Mouse (Mus musculus): ENCODE measurements around the gene Naaladl1. TPM values are rescaled to one million over a fixed set of nuclear protein-coding genes. Genes with fewer than 3 reads are reported as not detected.
A peak's percentile ranks its signal among the peaks of the same experiment; 100 is the strongest.

Gene Naaladl1
- total and polyA plus RNA-seq, 2 experiments from 2014 or later = 0.41 to 1.0 TPM

DNA sequence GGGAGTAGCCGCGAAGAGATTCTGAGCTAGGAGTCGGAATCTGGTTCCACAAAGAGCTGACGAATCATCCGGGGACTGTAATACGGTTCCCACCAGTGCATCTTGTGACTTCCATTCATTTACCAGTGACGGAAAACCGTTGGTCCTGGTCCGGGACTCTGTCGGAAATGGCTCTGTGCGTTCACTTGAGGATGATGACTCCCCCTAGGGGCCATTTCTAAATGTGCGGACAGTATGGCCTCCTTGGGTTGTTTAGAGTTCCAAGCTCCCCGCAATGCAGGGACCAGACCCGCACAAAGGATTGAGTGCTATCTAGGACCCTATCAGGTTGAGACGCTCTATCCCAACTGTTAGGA lies 35.8 kb downstream of the Naaladl1 start, which contains the start of gene Arl2:
Gene Arl2 (minus strand): TSS at position 155 of the 356 bp plus-strand sequence.
- Histone ChIP-seq H3K4me2 (ENCODE audit: low read depth, low read length, poor library complexity, severe bottlenecking) (peak within 1 kb of the TSS; percentile 55), H3K4me1 (ENCODE audit: insufficient read depth, low read length) (peaks cover 10% of the 10 kb centered on the region), H3K27me3 (ENCODE audit: insufficient read depth, low read length) (no peaks in the 10 kb centered on the region), H3K9ac (replicated peaks; ENCODE audit: low read length, poor library complexity, severe bottlenecking) (peak within 1 kb of the TSS; percentile 75), H3K36me3 (ENCODE audit: insufficient read depth, low read length) (peaks cover 9% of the 10 kb centered on the region), H3K4me3 (ENCODE audit: low read depth, low read length) (peak within 1 kb of the TSS; percentile 54), H3K9me3 (ENCODE audit: low read length) (no peaks in the 10 kb centered on the region), H3K27ac (ENCODE audit: low read depth, low read length) (peak within 1 kb of the TSS; percentile 96)
- peak; percentile 70 for TF ChIP-seq CTCF (IDR thresholded peaks at IDR 0.05)
- under 1% methylated on average over 15 of the region's 15 CpGs for WGBS
- ATAC-seq (ENCODE audit: low FRiP score) (peak; percentile 85), DNase-seq (ENCODE audit: low spot score) (peak; percentile 96)

DNA sequence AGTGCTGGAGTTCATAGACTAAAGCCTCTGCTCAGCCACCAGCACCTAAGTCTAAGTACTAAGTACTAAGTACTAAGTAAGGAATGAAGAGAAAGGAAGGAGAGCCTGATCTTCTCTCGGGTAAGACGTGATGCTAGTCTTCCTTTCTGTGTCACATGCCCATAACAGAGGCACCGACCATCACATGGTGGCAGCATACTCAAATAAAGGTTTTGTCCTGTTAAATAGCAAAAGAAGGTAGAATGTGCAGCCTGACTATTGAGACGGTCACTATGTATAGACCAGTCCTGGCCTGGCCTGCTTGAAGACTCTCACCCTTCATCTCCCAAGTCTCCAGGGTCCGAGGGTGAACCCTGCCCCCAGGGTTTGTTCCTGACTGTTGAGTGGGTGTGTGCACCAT lies 39.3 kb downstream of the Naaladl1 start:
- Histone ChIP-seq H3K36me3 (ENCODE audit: insufficient read depth, low read length) (no peaks in the 10 kb centered on the region), H3K9me3 (ENCODE audit: low read length) (no peaks in the 10 kb centered on the region), H3K9ac (replicated peaks; ENCODE audit: low read length, poor library complexity, severe bottlenecking) (no peak overlapping the region), H3K4me3 (ENCODE audit: low read depth, low read length) (no peak overlapping the region), H3K27me3 (ENCODE audit: insufficient read depth, low read length) (no peaks in the 10 kb centered on the region), H3K4me2 (ENCODE audit: low read depth, low read length, poor library complexity, severe bottlenecking) (no peak overlapping the region), H3K4me1 (ENCODE audit: insufficient read depth, low read length) (peaks cover 4% of the 10 kb centered on the region), H3K27ac (ENCODE audit: low read depth, low read length) (no peak overlapping the region)
- 77% methylated on average over 5 of the region's 5 CpGs for WGBS
- ATAC-seq (ENCODE audit: low FRiP score) = no peak
- no peak; the same call in 1 of the 2 replicates for TF ChIP-seq CTCF (IDR thresholded peaks at IDR 0.05)
- no peak for DNase-seq (ENCODE audit: low spot score)

DNA sequence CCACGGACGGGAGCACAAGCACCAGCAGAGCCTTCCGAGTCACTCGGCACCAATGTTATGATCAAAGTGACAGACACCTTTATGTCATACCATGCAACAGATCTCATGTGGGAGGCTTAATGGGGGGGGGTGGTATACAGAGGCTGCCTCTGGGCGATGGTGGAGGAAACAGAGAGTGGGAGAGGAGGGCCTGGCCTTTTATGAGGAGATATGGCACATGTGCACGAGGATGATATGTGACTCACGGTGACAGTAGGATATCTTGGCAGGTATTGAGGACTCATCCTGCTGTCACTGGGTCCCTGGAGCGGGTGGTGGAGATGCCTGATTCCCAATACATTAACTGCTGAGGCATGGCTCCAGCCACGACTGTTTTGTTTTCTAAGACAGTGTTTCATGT lies 49.6 kb downstream of the Naaladl1 start:
- 85% methylated on average over 9 of the region's 9 CpGs for WGBS
- Histone ChIP-seq H3K36me3 (ENCODE audit: insufficient read depth, low read length) (no peaks in the 10 kb centered on the region), H3K4me3 (ENCODE audit: low read depth, low read length) (no peak overlapping the region), H3K4me1 (ENCODE audit: insufficient read depth, low read length) (no peaks in the 10 kb centered on the region), H3K27ac (ENCODE audit: low read depth, low read length) (no peak overlapping the region), H3K9ac (replicated peaks; ENCODE audit: low read length, poor library complexity, severe bottlenecking) (no peak overlapping the region), H3K9me3 (ENCODE audit: low read length) (no peaks in the 10 kb centered on the region), H3K4me2 (ENCODE audit: low read depth, low read length, poor library complexity, severe bottlenecking) (no peak overlapping the region), H3K27me3 (ENCODE audit: insufficient read depth, low read length) (no peaks in the 10 kb centered on the region)
- DNase-seq (ENCODE audit: low spot score) = no peak
- no peak for TF ChIP-seq CTCF (IDR thresholded peaks at IDR 0.05)
- ATAC-seq (ENCODE audit: low FRiP score) = no peak

DNA sequence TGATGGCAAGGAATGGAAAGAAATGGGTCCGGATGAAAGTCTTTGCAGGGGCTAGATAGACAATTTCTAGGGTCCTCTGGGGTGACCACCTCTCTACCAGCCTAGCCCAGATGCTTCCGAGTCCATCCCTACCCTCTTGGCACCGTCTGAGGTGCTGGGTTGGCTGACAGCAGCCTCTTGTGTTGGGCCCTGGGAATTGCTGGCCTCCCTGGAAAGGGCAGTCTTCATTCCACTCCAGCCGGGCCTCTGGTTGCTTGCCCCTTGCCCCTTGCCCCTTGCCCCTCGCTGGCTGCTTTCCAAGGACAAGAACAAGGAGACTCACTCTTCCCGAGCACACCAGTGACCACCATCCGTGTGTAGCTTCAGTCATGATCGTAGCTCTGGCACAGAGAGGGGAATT lies 50.8 kb downstream of the Naaladl1 start:
- no peaks in the 10 kb centered on the region for H3K4me1 ChIP-seq (ENCODE audit: insufficient read depth, low read length)
- DNase-seq (ENCODE audit: low spot score) (no peak), ATAC-seq (ENCODE audit: low FRiP score) (no peak)
- H3K9ac ChIP-seq (replicated peaks; ENCODE audit: low read length, poor library complexity, severe bottlenecking) = no peak overlapping the region
- TF ChIP-seq CTCF (IDR thresholded peaks at IDR 0.05) = 0 out of 2 replicates have a peak, but pooled peaks have one; percentile 8
- no peaks in the 10 kb centered on the region for H3K27me3 ChIP-seq (ENCODE audit: insufficient read depth, low read length)
- no peaks in the 10 kb centered on the region for H3K36me3 ChIP-seq (ENCODE audit: insufficient read depth, low read length)
- H3K9me3 ChIP-seq (ENCODE audit: low read length) = no peaks in the 10 kb centered on the region
- H3K4me2 ChIP-seq (ENCODE audit: low read depth, low read length, poor library complexity, severe bottlenecking) = no peak overlapping the region
- 66% methylated on average over 8 of the region's 8 CpGs for WGBS
- H3K4me3 ChIP-seq (ENCODE audit: low read depth, low read length) = no peak overlapping the region
- H3K27ac ChIP-seq (ENCODE audit: low read depth, low read length) = no peak overlapping the region

DNA sequence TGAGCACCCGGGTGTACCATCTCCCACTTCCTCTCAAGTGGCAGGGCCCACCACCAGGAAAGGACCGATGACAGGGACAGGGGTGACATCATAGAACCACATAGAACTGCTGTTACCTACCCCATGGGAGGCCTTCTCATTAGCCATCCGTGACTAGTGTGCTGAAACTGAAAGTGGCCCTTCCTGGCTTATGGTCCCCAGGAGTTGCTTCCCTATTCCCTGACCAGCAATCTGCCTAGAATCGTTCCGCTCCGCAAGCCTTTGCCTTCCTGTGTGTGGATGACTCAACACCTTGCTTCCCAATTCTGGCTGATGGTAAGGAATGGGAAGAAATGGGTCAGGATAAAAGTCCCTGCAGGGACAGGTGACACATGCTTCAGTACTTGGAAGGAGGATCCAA lies 51.6 kb downstream of the Naaladl1 start:
- DNase-seq (ENCODE audit: low spot score) = no peak
- H3K4me2 ChIP-seq (ENCODE audit: low read depth, low read length, poor library complexity, severe bottlenecking) = no peak overlapping the region
- no peaks in the 10 kb centered on the region for H3K9me3 ChIP-seq (ENCODE audit: low read length)
- H3K9ac ChIP-seq (replicated peaks; ENCODE audit: low read length, poor library complexity, severe bottlenecking) = no peak overlapping the region
- H3K27ac ChIP-seq (ENCODE audit: low read depth, low read length) = no peak overlapping the region
- H3K4me3 ChIP-seq (ENCODE audit: low read depth, low read length) = no peak overlapping the region
- no peaks in the 10 kb centered on the region for H3K27me3 ChIP-seq (ENCODE audit: insufficient read depth, low read length)
- ATAC-seq (ENCODE audit: low FRiP score) = no peak
- TF ChIP-seq CTCF (IDR thresholded peaks at IDR 0.05) = no peak
- H3K36me3 ChIP-seq (ENCODE audit: insufficient read depth, low read length) = no peaks in the 10 kb centered on the region
- H3K4me1 ChIP-seq (ENCODE audit: insufficient read depth, low read length) = no peaks in the 10 kb centered on the region
- WGBS = 74% methylated on average over 6 of the region's 6 CpGs

DNA sequence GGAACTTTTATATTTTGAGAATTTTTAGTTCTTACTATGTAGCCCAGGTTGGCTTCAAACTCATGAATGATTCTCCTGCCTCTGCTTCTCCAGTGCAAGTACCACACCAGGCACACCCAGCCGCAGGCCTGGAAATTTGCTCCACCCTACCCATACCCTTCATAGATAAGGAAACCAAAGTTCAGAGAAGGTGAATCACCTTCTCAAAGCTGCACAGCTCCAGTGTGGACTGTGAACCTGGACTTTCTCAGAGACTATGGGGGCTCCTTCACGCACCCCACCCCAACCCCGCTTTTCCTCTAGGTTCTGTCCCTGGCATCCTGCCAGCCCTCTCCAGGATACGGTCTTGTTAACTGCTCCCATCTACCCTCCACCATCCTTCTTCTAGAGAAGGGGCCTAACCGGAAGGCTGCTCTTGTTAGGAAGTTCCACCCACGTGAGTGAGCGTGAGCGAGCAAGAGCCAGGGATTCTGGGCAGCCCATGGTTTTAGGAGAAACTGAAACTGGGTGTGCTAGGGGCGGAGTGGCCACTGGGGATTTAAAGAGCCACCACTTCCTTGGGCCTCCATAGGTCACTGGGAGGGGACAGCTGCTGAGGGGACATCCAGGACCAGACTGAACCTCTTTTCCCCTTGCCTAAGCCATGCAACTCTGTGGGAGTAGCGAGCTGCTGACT lies 58.4 kb downstream of the Naaladl1 start:
- ATAC-seq (ENCODE audit: low FRiP score) = no peak
- 73% methylated on average over 10 of the region's 10 CpGs for WGBS

More for the DNA sequence above, 58.4 kb downstream of the Naaladl1 start:
- Histone ChIP-seq H3K36me3 (ENCODE audit: insufficient read depth, low read length) (no peaks in the 10 kb centered on the region), H3K27me3 (ENCODE audit: insufficient read depth, low read length) (no peaks in the 10 kb centered on the region), H3K4me1 (ENCODE audit: insufficient read depth, low read length) (no peaks in the 10 kb centered on the region), H3K9ac (replicated peaks; ENCODE audit: low read length, poor library complexity, severe bottlenecking) (no peak overlapping the region), H3K4me3 (ENCODE audit: low read depth, low read length) (no peak overlapping the region), H3K9me3 (ENCODE audit: low read length) (no peaks in the 10 kb centered on the region), H3K4me2 (ENCODE audit: low read depth, low read length, poor library complexity, severe bottlenecking) (no peak overlapping the region), H3K27ac (ENCODE audit: low read depth, low read length) (no peak overlapping the region)
- DNase-seq (ENCODE audit: low spot score) = no peak
- no peak for TF ChIP-seq CTCF (IDR thresholded peaks at IDR 0.05)

Other genes with a start within 250 kb of the Naaladl1 start
Only the 30 nearest of the 31 such genes appear.
- gene Frmd8, start 230.5 kb upstream of the Naaladl1 start, total RNA-seq (2014; rRNA removed) = 11.2 and 19.1 TPM in 2 replicates
- gene Frmd8, start 230.5 kb upstream of the Naaladl1 start, polyA plus RNA-seq (2015; fragmentation: Nextera tagmentation; extraction: Ambion mirVana) = 11.2 and 11.7 TPM in 2 replicates
- 3.7 and 4.8 TPM in 2 replicates for gene Slc25a45, start 228.0 kb upstream of the Naaladl1 start, total RNA-seq (2014; rRNA removed)
- 2.1 and 2.7 TPM in 2 replicates for gene Slc25a45, start 228.0 kb upstream of the Naaladl1 start, polyA plus RNA-seq (2015; fragmentation: Nextera tagmentation; extraction: Ambion mirVana)
- gene Tigd3, start 211.6 kb upstream of the Naaladl1 start, total RNA-seq (2014; rRNA removed) = 9.0 and 11.4 TPM in 2 replicates
- 10.6 and 10.9 TPM in 2 replicates for gene Tigd3, start 211.6 kb upstream of the Naaladl1 start, polyA plus RNA-seq (2015; fragmentation: Nextera tagmentation; extraction: Ambion mirVana)
- 52.9 and 84.7 TPM in 2 replicates for gene Dpf2, start 192.8 kb upstream of the Naaladl1 start, total RNA-seq (2014; rRNA removed)
- 57.7 and 61.0 TPM in 2 replicates for gene Dpf2, start 192.8 kb upstream of the Naaladl1 start, polyA plus RNA-seq (2015; fragmentation: Nextera tagmentation; extraction: Ambion mirVana)
- 20.6 and 28.4 TPM in 2 replicates for gene Cdc42ep2, start 181.0 kb upstream of the Naaladl1 start, total RNA-seq (2014; rRNA removed)
- 19.2 and 20.9 TPM in 2 replicates for gene Cdc42ep2, start 181.0 kb upstream of the Naaladl1 start, polyA plus RNA-seq (2015; fragmentation: Nextera tagmentation; extraction: Ambion mirVana)
- 17.8 and 21.6 TPM in 2 replicates for gene Pola2, start 141.6 kb upstream of the Naaladl1 start, total RNA-seq (2014; rRNA removed)
- 16.7 and 16.9 TPM in 2 replicates for gene Pola2, start 141.6 kb upstream of the Naaladl1 start, polyA plus RNA-seq (2015; fragmentation: Nextera tagmentation; extraction: Ambion mirVana)
- gene Slc22a20, start 119.6 kb upstream of the Naaladl1 start, total RNA-seq (2014; rRNA removed) = not detected in 2 replicates
- not detected in 2 replicates for gene Slc22a20, start 119.6 kb upstream of the Naaladl1 start, polyA plus RNA-seq (2015; fragmentation: Nextera tagmentation; extraction: Ambion mirVana)
- gene Capn1, start 89.9 kb upstream of the Naaladl1 start, total RNA-seq (2014; rRNA removed) = 7.9 and 13.2 TPM in 2 replicates
- gene Capn1, start 89.9 kb upstream of the Naaladl1 start, polyA plus RNA-seq (2015; fragmentation: Nextera tagmentation; extraction: Ambion mirVana) = 3.3 and 3.9 TPM in 2 replicates
- 27.8 and 36.3 TPM in 2 replicates for gene Syvn1, start 59.2 kb upstream of the Naaladl1 start, total RNA-seq (2014; rRNA removed)
- gene Syvn1, start 59.2 kb upstream of the Naaladl1 start, polyA plus RNA-seq (2015; fragmentation: Nextera tagmentation; extraction: Ambion mirVana) = 34.6 and 34.8 TPM in 2 replicates
- 34.7 and 37.3 TPM in 2 replicates for gene Mrpl49, start 48.0 kb upstream of the Naaladl1 start, total RNA-seq (2014; rRNA removed)
- gene Mrpl49, start 48.0 kb upstream of the Naaladl1 start, polyA plus RNA-seq (2015; fragmentation: Nextera tagmentation; extraction: Ambion mirVana) = 50.0 and 55.8 TPM in 2 replicates
- 494 and 628 TPM in 2 replicates for gene Fau, start 47.9 kb upstream of the Naaladl1 start, total RNA-seq (2014; rRNA removed)
- gene Fau, start 47.9 kb upstream of the Naaladl1 start, polyA plus RNA-seq (2015; fragmentation: Nextera tagmentation; extraction: Ambion mirVana) = 587 and 625 TPM in 2 replicates
- 53.3 and 59.1 TPM in 2 replicates for gene Znhit2, start 44.6 kb upstream of the Naaladl1 start, total RNA-seq (2014; rRNA removed)
- gene Znhit2, start 44.6 kb upstream of the Naaladl1 start, polyA plus RNA-seq (2015; fragmentation: Nextera tagmentation; extraction: Ambion mirVana) = 40.4 and 41.0 TPM in 2 replicates
- gene Tm7sf2, start 37.4 kb upstream of the Naaladl1 start, total RNA-seq (2014; rRNA removed) = 79.5 and 98.1 TPM in 2 replicates
- 50.2 and 51.6 TPM in 2 replicates for gene Tm7sf2, start 37.4 kb upstream of the Naaladl1 start, polyA plus RNA-seq (2015; fragmentation: Nextera tagmentation; extraction: Ambion mirVana)
- gene Vps51, start 28.6 kb upstream of the Naaladl1 start, total RNA-seq (2014; rRNA removed) = 95.7 and 114 TPM in 2 replicates
- gene Vps51, start 28.6 kb upstream of the Naaladl1 start, polyA plus RNA-seq (2015; fragmentation: Nextera tagmentation; extraction: Ambion mirVana) = 92.4 and 101 TPM in 2 replicates
- gene Tmem262, start 25.7 kb upstream of the Naaladl1 start, total RNA-seq (2014; rRNA removed) = not detected in 2 replicates
- not detected in 2 replicates for gene Tmem262, start 25.7 kb upstream of the Naaladl1 start, polyA plus RNA-seq (2015; fragmentation: Nextera tagmentation; extraction: Ambion mirVana)
- not detected in 2 replicates for gene Gm28374, start 23.5 kb upstream of the Naaladl1 start, total RNA-seq (2014; rRNA removed)
- 0.81 and 1.1 TPM in 2 replicates for gene Gm28374, start 23.5 kb upstream of the Naaladl1 start, polyA plus RNA-seq (2015; fragmentation: Nextera tagmentation; extraction: Ambion mirVana)
- 76.0 and 97.6 TPM in 2 replicates for gene Zfpl1, start 20.8 kb upstream of the Naaladl1 start, total RNA-seq (2014; rRNA removed)
- 92.0 and 99.6 TPM in 2 replicates for gene Zfpl1, start 20.8 kb upstream of the Naaladl1 start, polyA plus RNA-seq (2015; fragmentation: Nextera tagmentation; extraction: Ambion mirVana)
- 1.3 and 1.6 TPM in 2 replicates for gene Cdca5, start 20.8 kb upstream of the Naaladl1 start, total RNA-seq (2014; rRNA removed)
- gene Cdca5, start 20.8 kb upstream of the Naaladl1 start, polyA plus RNA-seq (2015; fragmentation: Nextera tagmentation; extraction: Ambion mirVana) = 1.6 and 1.8 TPM in 2 replicates
- not detected in 2 replicates for gene AC131692.1, start 11.4 kb upstream of the Naaladl1 start, total RNA-seq (2014; rRNA removed)
- gene AC131692.1, start 11.4 kb upstream of the Naaladl1 start, polyA plus RNA-seq (2015; fragmentation: Nextera tagmentation; extraction: Ambion mirVana) = not detected in 2 replicates
- 66.6 and 73.1 TPM in 2 replicates for gene Sac3d1, start 12.9 kb downstream of the Naaladl1 start, total RNA-seq (2014; rRNA removed)
- 52.6 and 53.1 TPM in 2 replicates for gene Sac3d1, start 12.9 kb downstream of the Naaladl1 start, polyA plus RNA-seq (2015; fragmentation: Nextera tagmentation; extraction: Ambion mirVana)
- 51.0 and 66.4 TPM in 2 replicates for gene Snx15, start 22.5 kb downstream of the Naaladl1 start, total RNA-seq (2014; rRNA removed)
- gene Snx15, start 22.5 kb downstream of the Naaladl1 start, polyA plus RNA-seq (2015; fragmentation: Nextera tagmentation; extraction: Ambion mirVana) = 66.1 and 69.1 TPM in 2 replicates
- gene Batf2, start 35.2 kb downstream of the Naaladl1 start, total RNA-seq (2014; rRNA removed) = not detected in 2 replicates
- gene Batf2, start 35.2 kb downstream of the Naaladl1 start, polyA plus RNA-seq (2015; fragmentation: Nextera tagmentation; extraction: Ambion mirVana) = not detected in 2 replicates
- gene Arl2, start 35.8 kb downstream of the Naaladl1 start, total RNA-seq (2014; rRNA removed) = 83.4 and 123 TPM in 2 replicates
- gene Arl2, start 35.8 kb downstream of the Naaladl1 start, polyA plus RNA-seq (2015; fragmentation: Nextera tagmentation; extraction: Ambion mirVana) = 159 and 174 TPM in 2 replicates
- gene Majin, start 78.6 kb downstream of the Naaladl1 start, total RNA-seq (2014; rRNA removed) = not detected in 2 replicates
- 0.16 and 0.18 TPM in 2 replicates for gene Majin, start 78.6 kb downstream of the Naaladl1 start, polyA plus RNA-seq (2015; fragmentation: Nextera tagmentation; extraction: Ambion mirVana)
- not detected in 2 replicates for gene Gpha2, start 120.6 kb downstream of the Naaladl1 start, total RNA-seq (2014; rRNA removed)
- gene Gpha2, start 120.6 kb downstream of the Naaladl1 start, polyA plus RNA-seq (2015; fragmentation: Nextera tagmentation; extraction: Ambion mirVana) = 0.31 TPM in 1 of 2 replicates, not detected in the other
- 248 and 256 TPM in 2 replicates for gene Ppp2r5b, start 130.1 kb downstream of the Naaladl1 start, total RNA-seq (2014; rRNA removed)
- 177 and 189 TPM in 2 replicates for gene Ppp2r5b, start 130.1 kb downstream of the Naaladl1 start, polyA plus RNA-seq (2015; fragmentation: Nextera tagmentation; extraction: Ambion mirVana)
- 34.3 and 38.2 TPM in 2 replicates for gene Atg2a, start 135.9 kb downstream of the Naaladl1 start, total RNA-seq (2014; rRNA removed)
- gene Atg2a, start 135.9 kb downstream of the Naaladl1 start, polyA plus RNA-seq (2015; fragmentation: Nextera tagmentation; extraction: Ambion mirVana) = 9.6 and 9.7 TPM in 2 replicates
- gene Ehd1, start 170.9 kb downstream of the Naaladl1 start, total RNA-seq (2014; rRNA removed) = 117 and 139 TPM in 2 replicates
- gene Ehd1, start 170.9 kb downstream of the Naaladl1 start, polyA plus RNA-seq (2015; fragmentation: Nextera tagmentation; extraction: Ambion mirVana) = 73.0 and 74.0 TPM in 2 replicates
- gene Cdc42bpg, start 200.7 kb downstream of the Naaladl1 start, total RNA-seq (2014; rRNA removed) = 4.8 and 5.4 TPM in 2 replicates
- 0.20 and 0.67 TPM in 2 replicates for gene Cdc42bpg, start 200.7 kb downstream of the Naaladl1 start, polyA plus RNA-seq (2015; fragmentation: Nextera tagmentation; extraction: Ambion mirVana)
- gene Men1, start 229.2 kb downstream of the Naaladl1 start, total RNA-seq (2014; rRNA removed) = 59.6 and 85.6 TPM in 2 replicates
- gene Men1, start 229.2 kb downstream of the Naaladl1 start, polyA plus RNA-seq (2015; fragmentation: Nextera tagmentation; extraction: Ambion mirVana) = 56.8 and 60.6 TPM in 2 replicates

Measured in midbrain, postnatal 0 days (tissue).